Mouse (Mus musculus) liver, adult 2 months (tissue): ENCODE data around the gene Ccdc175.

ENCODE experiments used
- CTCF ChIP-seq: fragments of 200-500 bp; IDR thresholded peaks from 2 replicates; pipeline ENCODE4 v1.5.1; 2011; ENCODE audit warnings: low read depth, low read length, control low read depth
- POLR2A ChIP-seq: fragments of 200-500 bp; IDR thresholded peaks from 2 replicates; pipeline ENCODE4 v1.6.1; 2011; ENCODE audit warnings: low read length, control low read depth; ENCODE audit not compliant: insufficient read depth; ENCODE audit errors: extremely low read depth

- TF ChIP-seq CTCF: no peak
- TF ChIP-seq POLR2A: no peak
Measured at GRCm38 (mm10) chr12:72089802-72090201, 95.0 kb downstream of the Ccdc175 start.
